Mouse (Mus musculus) kidney, postnatal 36 days (tissue): ENCODE results near the gene Six2.
"Not testable (repeated sequence)": the region's sequence is repeated elsewhere in the genome, so short reads cannot be mapped to it uniquely, and the experiment has no call there.

Source experiments
- DNase-seq, 2 experiments: peaks; one replicate each; pipeline ENCODE4 v3.0.0; 2021 to 2022; ENCODE audit warnings: mixed read lengths in 2 of 2

The Six2 gene

GRCm38 (mm10) chr17:85689807-85690319 is 1.8 kb upstream of the Six2 start:
- DNase-seq = no peak

- DNase-seq = peak; percentile 13 to 53
Measured at GRCm38 (mm10) chr17:85688911-85689806, 1.1 kb upstream of the Six2 start.

GRCm38 (mm10) chr17:85687421-85688235 is 446 bp downstream of the Six2 start:
- DNase-seq = peak in 1 of 2 experiments; percentile 22

- DNase-seq = peak in 1 of 2 experiments; percentile 20
Measured at GRCm38 (mm10) chr17:85686476-85687420, 1.3 kb downstream of the Six2 start.

GRCm38 (mm10) chr17:85685689-85686281 is 2.3 kb downstream of the Six2 start:
- DNase-seq = no peak

- no peak for DNase-seq
Measured at GRCm38 (mm10) chr17:85684841-85685688, 3.0 kb downstream of the Six2 start.

GRCm38 (mm10) chr17:85684436-85684835 is 3.6 kb downstream of the Six2 start:
- not testable (repeated sequence) for DNase-seq

- DNase-seq = no peak
Measured at GRCm38 (mm10) chr17:85683984-85684307, 4.1 kb downstream of the Six2 start.

GRCm38 (mm10) chr17:85683111-85683983 is 4.7 kb downstream of the Six2 start:
- no peak for DNase-seq

GRCm38 (mm10) chr17:85682181-85682710 is 5.8 kb downstream of the Six2 start:
- DNase-seq = no peak

GRCm38 (mm10) chr17:85681741-85682140 is 6.3 kb downstream of the Six2 start:
- no peak for DNase-seq

GRCm38 (mm10) chr17:85680851-85681550 is 7.1 kb downstream of the Six2 start:
- DNase-seq = no peak

- DNase-seq = no peak
Measured at GRCm38 (mm10) chr17:85680116-85680850, 7.8 kb downstream of the Six2 start.

- DNase-seq = peak in 1 of 2 experiments; percentile 45
Measured at GRCm38 (mm10) chr17:85679651-85680050, 8.4 kb downstream of the Six2 start.

GRCm38 (mm10) chr17:85664618-85665320 is 23.3 kb downstream of the Six2 start:
- DNase-seq = peak; percentile 60 to 80

GRCm38 (mm10) chr17:85664202-85664601 is 23.9 kb downstream of the Six2 start:
- DNase-seq = no peak

GRCm38 (mm10) chr17:85661521-85661920 is 26.6 kb downstream of the Six2 start:
- DNase-seq = no peak

GRCm38 (mm10) chr17:85660016-85660415 is 28.1 kb downstream of the Six2 start:
- DNase-seq = no peak
